Mouse (Mus musculus) adrenal gland, postnatal 4 days (tissue): ENCODE measurements around the gene Eno2. TPM values are rescaled to one million over a fixed set of nuclear protein-coding genes. Genes with fewer than 3 reads are reported as not detected.

Experiments used
- DNase-seq, 2 experiments: peaks; one replicate each; pipeline ENCODE4 v3.0.0; 2021 to 2022; ENCODE audit warnings: low spot score in 2 of 2, mixed read lengths in 2 of 2
- microRNA-seq: library from miRNA; unstranded; fragments of <30 nt; microRNA quantifications from one replicate; pipeline ENCODE4 v1.2.0, GENCODE M21; 2021
- total RNA-seq, 2 experiments: library from RNA; stranded (reverse); gene quantifications; 2 replicates each; pipeline ENCODE4 v1.2.3; 2021

The Eno2 gene
- total RNA-seq, 2 experiments from 2014 or later = 17.9 to 28.3 TPM

DNA sequence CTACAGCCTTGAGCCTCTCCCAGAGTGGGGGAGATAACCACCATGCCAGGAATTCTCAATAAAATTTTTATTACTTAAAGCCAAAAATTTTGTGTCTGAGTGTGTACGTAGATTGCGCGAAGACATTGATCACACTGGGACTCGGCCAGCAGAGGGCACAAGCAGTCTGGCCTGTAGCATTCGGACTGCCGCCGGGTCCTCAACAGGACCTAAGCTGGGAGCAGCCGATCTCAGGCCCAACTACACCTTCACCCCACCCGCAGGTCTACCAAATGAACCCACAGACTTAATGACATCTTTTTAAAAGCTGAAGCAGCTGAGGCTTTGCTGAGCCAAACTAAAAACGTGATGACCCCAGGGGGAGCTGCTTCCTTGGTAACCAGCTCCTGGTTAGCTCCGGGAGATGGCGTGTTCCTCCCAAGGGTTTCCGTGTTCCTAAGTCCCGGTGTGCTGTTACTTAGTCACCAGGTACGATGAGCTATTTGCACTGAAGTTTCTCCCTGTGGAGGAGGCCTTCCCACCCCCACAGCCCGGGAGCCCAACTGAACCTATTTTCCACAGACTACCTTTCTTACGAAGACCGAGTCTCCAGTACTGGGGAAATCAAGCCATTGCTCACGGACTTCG, 52.5 kb downstream of the Eno2 start:
- no peak for DNase-seq

GRCm38 (mm10) chr6:124712918-124713317, 56.6 kb downstream of the Eno2 start:
- no peak for DNase-seq

GRCm38 (mm10) chr6:124711824-124712782, 57.4 kb downstream of the Eno2 start, which contains the start of the genes Emg1 and Phb2:
TSS of gene Emg1 (minus strand) at chr6:124712178.
TSS of gene Phb2 (plus strand) at chr6:124712336.
- peak; percentile 94 to 97 for DNase-seq

Small RNAs within 50 kb of the gene (microRNA-seq; reads per million reads assigned to microRNA genes)
- 123 reads per million, percentile 49 among the genes with 10 or more reads in this experiment for gene Mir141
- 985 reads per million, percentile 76 among the genes with 10 or more reads in this experiment for gene Mir200c

Other genes starting within 250 kb of the Eno2 start
- gene C1s1, start 227.3 kb downstream of the Eno2 start, total RNA-seq = 10 to 100 TPM; 48.1 to 66.6 TPM
- 1 to 10 TPM; 3.6 to 5.6 TPM for gene C1rb, start 199.4 kb downstream of the Eno2 start, total RNA-seq
- 1 to 10 TPM; 1.7 to 2.5 TPM for gene C1s2, start 133.6 kb downstream of the Eno2 start, total RNA-seq
- gene Lpcat3, start 106.6 kb downstream of the Eno2 start, total RNA-seq = 100 to 1,000 TPM in 1 of 2 experiments, 10 to 100 TPM in 1; 99.6 to 105 TPM
- 100 to 1,000 TPM in 1 of 2 experiments, 10 to 100 TPM in 1; 99.3 to 101 TPM for gene Emg1, start 57.5 kb downstream of the Eno2 start, total RNA-seq
- 100 to 1,000 TPM; 400 to 439 TPM for gene Phb2, start 57.3 kb downstream of the Eno2 start, total RNA-seq
- 1 to 10 TPM; 8.3 to 8.4 TPM for gene Ptpn6, start 31.0 kb downstream of the Eno2 start, total RNA-seq
- gene Grcc10, start 28.3 kb downstream of the Eno2 start, total RNA-seq = 100 to 1,000 TPM; 313 TPM
- gene Gm45234, start 13.7 kb downstream of the Eno2 start, total RNA-seq = 1 to 10 TPM in 1 of 2 experiments, not detected in 1; 2.2 TPM
- 100 to 1,000 TPM in 1 of 2 experiments, 10 to 100 TPM in 1; 99.7 to 111 TPM for gene Atn1, start 13.1 kb downstream of the Eno2 start, total RNA-seq
- gene Lrrc23, start 10.1 kb upstream of the Eno2 start, total RNA-seq = not detected
- 10 to 100 TPM; 18.7 to 19.2 TPM for gene Spsb2, start 39.0 kb upstream of the Eno2 start, total RNA-seq
- 100 to 1,000 TPM; 422 to 439 TPM for gene Tpi1, start 44.6 kb upstream of the Eno2 start, total RNA-seq
- gene Usp5, start 59.8 kb upstream of the Eno2 start, total RNA-seq = 100 to 1,000 TPM; 141 to 148 TPM
- gene Cdca3, start 59.9 kb upstream of the Eno2 start, total RNA-seq = 10 to 100 TPM; 50.6 to 58.6 TPM
- gene Gnb3, start 70.6 kb upstream of the Eno2 start, total RNA-seq = 10 to 100 TPM; 13.9 to 16.3 TPM
- gene P3h3, start 88.1 kb upstream of the Eno2 start, total RNA-seq = 10 to 100 TPM; 47.3 to 52.2 TPM
- 1 to 10 TPM; 5.1 to 5.6 TPM for gene Gpr162, start 94.3 kb upstream of the Eno2 start, total RNA-seq
- under 1 TPM; 0.62 to 0.84 TPM for gene Cd4, start 118.5 kb upstream of the Eno2 start, total RNA-seq
- 1 to 10 TPM; 1.5 to 1.7 TPM for gene Lag3, start 142.0 kb upstream of the Eno2 start, total RNA-seq
- 100 to 1,000 TPM; 692 to 728 TPM for gene Ptms, start 150.4 kb upstream of the Eno2 start, total RNA-seq
- gene Mlf2, start 161.7 kb upstream of the Eno2 start, total RNA-seq = 100 to 1,000 TPM; 257 to 265 TPM
- gene Cops7a, start 195.9 kb upstream of the Eno2 start, total RNA-seq = 100 to 1,000 TPM; 143 to 151 TPM
- 10 to 100 TPM in 1 of 2 experiments, 1 to 10 TPM in 1; 6.2 to 11.1 TPM for gene Pianp, start 227.0 kb upstream of the Eno2 start, total RNA-seq
- gene Zfp384, start 239.5 kb upstream of the Eno2 start, total RNA-seq = 10 to 100 TPM; 60.6 to 67.6 TPM